Mouse (Mus musculus) retina, embryonic 14.5 days (tissue): ENCODE measurements around the gene Il10ra.
A peak's percentile ranks its signal among the peaks of the same experiment; 100 is the strongest.

Experiments used
- DNase-seq: peaks from one replicate; pipeline ENCODE4 v3.0.0-alpha.2; 2015; ENCODE audit warnings: low spot score

Il10ra gene

DNA sequence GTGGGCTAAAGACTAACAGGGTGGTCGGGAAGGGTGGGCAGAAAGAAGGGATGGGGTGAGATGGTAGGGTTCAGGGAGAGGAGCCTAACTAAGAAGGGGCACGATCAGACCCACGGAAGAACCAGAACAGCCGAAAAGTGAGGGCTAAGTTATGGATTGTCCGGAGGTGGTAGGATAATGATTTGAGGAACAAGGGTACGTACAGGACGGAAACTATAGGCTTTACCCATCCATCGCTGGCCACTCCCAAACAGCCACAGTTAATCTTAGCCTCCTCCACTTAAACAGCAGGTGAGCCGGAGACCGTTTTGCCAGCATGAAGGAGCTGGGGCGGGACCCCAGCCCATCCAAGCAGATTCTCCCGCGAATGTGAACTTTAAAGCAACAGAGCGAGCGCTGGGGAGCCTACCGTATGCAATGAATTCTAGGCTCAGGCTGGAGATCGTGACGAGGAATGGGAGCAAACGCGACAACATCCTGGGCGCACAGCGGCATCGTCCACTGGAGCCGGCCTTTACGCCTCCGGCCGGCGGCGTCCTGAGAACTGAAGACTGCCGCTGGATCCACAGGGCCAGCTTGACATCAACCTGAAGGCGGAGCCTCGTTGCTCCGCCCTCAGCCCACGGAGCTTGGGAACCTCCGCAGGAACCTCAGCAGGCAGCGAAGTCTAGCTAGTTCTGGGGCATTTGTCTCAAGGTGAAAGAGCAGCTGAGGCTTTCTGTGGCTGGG, at the start of gene Il10ra:
Gene Il10ra (minus strand): TSS at position 553 of the 729 bp plus-strand sequence.
- DNase-seq = peak; percentile 66

DNA sequence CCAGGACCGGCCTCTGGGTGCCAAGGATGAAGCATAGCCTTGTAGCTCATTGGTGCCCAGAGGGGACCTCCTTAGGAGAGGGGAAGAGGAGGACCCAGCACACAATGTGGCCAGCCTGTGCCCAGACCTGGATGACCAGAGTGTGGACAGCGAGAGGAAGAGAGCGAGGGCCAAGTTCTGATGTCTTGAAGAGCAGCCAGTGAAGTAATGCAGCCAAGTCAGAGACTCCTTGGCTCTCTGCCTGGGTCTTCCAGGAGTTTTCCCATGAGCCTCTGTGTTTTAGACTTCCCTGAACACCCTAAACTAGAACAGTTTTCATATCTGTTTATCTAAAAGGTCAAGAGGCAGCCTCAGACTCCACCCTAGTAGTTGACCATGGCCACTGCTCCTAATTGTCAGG, 48.7 kb upstream of the Il10ra start:
- no peak for DNase-seq

DNA sequence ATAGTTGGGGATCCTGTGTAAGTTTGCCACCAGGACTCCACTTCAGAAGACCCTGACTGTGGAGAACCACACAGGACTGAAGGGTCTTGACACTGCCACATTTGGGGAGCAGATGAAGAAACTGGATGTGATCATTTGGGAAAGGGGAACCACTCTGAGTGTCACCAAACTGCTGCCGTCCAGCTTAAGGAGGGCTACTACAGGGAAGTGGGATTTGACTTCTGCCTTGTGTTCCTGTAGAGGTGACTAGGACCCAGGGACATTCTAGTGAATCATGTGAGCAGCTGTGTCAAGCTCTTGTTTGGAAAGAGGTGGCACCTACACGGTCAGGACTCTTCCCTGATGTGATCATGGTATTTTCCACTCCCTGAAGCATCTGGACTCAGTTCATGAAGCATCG, 45.0 kb upstream of the Il10ra start:
- DNase-seq = no peak

DNA sequence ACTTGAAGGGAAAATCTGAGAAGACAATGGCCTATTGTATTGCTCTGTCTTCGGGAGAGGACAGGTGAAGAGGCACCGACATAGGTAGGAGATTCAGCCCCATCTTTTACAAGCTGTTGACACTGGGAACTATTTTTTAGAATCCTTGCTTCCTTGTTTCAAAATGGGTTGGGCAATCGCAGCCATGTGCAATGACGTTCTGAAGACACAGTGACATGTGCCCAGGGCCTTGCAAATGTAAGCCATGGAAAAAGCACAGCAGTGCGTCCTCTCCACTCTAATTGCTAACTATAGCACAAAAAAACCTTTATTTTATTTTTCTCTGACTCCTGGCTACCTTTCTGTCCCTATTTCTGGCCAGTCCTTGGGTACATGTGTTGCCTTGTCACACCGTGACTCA, 42.9 kb upstream of the Il10ra start:
- no peak for DNase-seq

DNA sequence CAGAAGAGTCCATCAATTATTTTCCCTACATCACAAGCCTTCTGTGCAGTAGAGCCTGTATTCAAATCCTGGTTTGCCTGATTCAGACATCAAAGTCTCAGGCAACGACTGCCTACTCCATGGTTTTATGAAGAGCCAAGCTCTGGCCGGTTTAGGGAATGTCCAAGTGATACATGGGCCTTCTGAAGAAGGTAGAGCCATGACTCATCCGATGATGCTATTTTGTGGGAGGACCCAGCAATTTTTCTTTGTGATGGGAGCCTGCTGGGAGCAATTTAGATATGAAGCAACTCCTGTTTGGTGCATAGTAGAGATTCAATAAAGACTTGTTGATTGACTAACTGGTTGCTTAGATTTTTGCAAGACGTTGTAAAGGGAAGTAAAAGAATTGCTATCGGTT, 39.6 kb upstream of the Il10ra start:
- no peak for DNase-seq

DNA sequence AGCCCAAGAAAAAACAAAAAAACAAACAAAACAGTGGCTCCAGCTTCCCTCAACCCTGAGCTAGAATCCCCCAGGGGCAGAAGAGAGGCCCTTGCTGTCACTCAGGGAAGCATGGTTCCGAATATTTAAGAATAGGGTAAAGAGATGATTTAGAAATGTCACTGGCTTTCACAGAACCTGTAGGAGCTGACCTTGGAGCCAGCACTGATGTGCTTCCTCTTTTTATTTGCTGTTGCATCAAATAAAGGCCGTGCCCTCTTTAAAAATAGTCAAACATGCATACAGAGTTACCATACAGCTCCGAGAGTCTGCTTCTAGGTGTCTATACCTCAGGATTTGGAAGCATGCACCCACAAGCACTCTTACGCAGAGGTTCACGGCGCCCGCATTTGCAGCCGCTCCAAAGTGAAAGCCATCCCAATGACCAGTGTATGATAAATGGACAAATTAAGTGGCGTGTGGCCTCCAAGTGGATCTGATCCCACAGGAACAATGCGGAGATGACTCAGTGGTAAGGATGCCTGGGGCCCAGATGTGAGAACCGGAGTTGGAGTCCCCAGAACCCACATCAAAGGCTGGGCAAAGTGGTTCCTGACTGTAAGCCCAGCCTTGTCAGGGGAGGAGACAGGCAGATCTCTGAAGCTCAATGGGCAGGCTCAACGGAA, 37.9 kb upstream of the Il10ra start:
- DNase-seq = no peak

DNA sequence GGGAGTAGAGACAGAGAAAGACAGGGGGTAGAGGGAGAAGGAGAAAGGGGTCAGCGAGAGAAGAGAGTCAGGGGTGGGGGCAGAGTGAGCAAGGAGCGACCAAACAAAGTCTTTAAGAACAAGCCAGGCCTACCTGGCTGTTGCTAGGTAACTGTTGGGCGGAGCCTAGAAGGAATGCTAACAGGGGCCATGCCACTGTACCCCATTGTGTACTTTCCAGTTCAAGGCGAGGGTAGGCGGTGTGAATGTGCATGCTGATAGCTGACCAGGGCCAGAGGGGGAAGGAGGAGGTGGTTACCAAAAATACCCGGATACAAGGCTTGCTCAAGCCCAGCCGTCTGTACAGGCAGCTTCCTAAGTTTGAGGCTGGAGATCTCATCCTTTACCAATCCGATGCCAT, 32.8 kb upstream of the Il10ra start:
- DNase-seq = no peak

DNA sequence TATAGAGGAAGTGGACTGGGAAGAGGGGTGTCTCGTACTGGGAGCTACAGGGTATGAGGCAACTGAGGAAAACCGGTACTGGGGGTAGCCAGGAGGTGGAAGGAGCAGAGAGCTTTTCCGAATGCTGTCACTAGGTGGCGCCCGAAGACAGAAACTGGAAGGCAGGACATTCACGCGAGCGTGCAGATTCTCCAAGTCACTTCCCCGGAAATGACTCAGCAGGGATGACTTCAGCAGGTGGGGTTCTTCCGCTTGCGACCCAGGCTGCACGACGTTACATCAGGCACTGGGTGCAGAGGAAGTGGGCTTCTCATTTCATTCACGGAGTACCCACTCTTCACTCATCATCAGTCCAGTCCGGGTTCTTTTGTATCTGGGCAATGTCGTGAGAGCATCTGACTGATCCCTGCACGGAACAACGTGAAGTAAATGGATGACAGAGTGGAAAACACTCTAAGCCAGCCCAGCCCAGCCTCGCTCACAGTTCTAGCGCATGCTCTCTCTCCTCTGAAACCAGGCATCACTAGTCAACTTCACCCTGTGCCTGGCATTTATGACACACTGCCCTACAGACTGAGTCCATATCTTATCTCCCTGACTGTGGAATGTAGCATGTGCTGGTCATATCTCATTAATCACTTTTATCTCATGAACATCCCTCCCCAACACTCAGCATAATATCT, 31.6 kb upstream of the Il10ra start:
- DNase-seq = peak; percentile 97

DNA sequence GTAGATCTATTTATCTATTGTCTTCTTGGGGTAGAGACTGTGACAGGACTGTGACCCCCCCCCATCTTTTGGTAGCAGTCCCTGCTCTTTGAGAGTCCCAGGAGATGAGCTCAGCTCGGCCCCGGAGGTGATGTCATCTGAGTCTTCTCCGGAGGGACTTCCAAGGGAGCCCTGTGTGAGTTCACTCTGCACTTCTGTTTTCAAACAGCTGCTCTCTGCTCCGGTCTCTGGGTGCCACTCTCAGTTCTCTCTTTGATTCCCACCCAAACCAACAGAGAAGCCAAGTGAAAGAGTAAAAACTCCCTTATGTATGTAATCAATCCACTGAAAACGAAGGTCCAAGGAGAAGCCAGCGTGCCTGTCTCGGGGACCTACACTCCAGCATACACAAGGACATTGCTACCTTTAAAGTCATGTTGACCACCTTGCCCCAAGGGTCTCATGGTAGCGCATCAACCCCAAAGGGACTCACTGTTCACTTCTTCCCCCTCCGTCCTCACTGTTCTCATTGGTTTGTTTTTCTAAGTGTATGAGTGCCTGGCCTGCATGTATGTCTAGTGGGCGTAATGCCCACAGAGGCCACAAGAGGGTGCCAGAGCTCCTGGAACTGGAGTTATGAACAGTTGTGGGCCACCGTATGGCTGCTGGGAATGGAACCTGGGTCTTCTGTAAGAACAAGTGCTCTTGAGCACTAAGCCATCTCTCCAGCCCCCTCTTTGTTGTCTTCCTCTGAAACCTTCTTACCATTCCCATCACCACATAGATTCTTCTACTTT, 30.5 kb upstream of the Il10ra start:
- DNase-seq = peak; percentile 68

DNA sequence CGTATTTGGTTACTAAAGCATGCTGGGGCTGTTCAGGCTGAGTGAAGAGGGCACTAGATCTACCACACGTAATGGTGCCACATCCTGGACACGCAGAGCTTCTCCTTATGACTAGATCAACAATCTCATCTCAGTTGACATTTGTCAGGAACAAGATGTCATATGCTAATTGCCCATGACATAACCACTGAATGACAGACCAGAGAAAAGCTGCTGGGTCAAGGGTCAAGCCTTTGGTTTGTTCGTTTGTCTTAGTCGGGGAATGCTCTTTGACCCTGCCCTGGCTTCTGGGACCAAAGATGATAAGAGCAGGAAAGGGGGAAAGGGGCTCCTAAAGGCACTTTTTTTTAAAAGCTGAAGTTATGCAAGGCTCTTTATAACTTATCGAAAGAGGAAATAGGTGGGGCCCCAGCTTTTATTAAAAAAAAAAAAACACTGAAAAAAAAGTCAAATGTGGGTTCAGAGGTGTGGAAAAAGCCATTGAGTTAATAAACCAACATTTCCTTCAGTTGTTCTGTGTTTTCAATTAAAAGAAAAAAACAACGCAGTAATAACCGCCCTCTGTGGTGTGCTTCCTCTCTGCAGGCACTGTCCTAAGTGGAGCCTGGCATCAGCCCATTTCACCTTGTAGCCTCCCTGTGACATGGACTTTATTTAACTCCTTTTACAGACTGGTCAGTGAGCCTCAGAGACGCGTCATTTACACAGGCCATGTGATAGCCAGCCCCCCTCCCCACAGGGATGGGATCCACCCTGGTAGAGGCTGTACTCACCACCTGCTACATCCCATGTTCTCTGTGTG, 25.5 kb upstream of the Il10ra start:
- no peak for DNase-seq

DNA sequence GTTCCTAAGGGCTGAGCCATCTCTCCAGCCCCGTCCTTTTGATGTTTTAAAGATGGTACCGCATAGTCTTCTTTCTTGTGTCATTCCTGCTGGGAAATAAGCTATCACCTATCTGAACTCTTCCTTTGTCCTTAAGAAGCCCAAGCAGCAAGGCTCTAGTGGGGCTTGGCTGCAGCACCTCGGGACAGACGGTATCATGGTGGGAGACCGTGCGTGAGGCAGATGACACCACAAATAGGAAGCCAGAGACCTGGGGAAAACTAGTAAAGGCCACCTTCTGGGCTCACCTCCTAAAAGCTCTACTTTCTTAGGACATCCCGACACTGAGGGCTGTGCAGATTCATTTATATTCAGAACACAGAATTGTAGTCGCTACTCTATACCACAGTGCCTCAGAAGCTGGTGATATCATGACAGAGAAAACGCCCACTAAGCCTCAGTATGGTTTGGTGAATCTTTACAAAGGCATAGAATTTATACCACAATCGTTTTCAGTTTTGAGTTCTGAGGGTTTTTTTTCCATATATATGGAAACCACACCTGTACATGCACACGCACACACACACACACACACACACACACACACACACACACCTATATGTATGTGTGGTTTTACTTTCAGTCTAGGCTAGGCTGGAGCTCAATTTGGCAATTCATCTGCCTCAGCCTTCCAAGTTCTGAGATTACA, 22.7 kb upstream of the Il10ra start:
- DNase-seq = no peak

DNA sequence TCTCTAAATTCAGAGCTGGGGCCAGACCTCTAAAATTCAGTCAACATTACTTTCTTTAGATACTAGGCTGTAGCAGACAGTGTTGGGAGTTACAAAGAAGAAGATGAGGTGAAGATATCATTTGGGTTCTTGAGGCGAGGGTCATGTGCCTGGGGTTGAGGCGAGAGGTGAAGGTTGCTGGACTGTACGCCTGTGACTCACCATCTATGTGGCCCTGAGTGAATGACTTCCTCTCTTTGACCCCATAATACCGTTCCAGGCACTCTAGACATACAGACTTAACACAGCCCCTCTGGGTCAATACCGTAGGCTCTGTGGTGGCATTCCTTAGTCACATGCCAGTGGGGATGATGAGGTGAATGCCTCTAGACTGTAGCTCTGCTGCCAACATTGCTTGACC, 13.5 kb upstream of the Il10ra start:
- DNase-seq = no peak

DNA sequence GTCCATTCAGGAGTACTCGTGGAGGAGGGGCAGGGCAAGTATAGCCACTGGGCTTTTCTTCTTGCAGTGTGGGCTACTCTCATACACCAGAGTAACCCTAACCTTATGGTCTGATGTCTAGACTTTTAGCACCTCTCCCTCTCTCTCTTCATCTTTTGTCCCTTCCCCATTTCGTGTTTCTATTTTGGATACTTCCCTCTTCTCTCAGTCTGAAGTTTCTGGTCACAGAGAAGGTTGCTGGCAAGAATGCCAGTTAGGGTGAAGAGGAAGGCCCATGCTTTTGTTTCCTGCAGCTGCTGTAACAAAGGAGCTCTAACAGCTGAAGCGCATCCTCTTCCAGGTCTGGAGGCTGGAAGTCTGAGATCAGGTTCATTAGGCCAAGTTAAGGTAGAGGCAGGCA, 11.9 kb upstream of the Il10ra start:
- no peak for DNase-seq

DNA sequence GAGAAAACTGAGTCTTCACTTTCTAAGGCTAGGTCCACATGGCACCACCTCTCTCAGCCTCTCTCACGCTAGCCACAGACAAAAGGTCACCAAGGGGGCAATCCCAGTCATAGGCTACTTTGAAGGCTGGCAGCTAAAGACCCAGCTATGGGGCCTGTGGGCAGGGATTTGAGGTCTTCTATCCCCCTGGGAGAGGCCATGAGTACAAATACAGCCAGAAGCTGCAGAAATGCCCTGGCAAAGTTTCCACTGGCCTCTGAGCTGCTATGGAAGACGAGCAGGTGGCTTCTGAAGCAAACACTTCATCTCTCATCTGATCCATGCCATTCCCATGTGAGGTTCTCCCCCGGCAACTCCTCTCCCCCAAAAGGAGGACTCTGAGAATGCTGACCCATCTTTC, 11.1 kb upstream of the Il10ra start:
- no peak for DNase-seq

DNA sequence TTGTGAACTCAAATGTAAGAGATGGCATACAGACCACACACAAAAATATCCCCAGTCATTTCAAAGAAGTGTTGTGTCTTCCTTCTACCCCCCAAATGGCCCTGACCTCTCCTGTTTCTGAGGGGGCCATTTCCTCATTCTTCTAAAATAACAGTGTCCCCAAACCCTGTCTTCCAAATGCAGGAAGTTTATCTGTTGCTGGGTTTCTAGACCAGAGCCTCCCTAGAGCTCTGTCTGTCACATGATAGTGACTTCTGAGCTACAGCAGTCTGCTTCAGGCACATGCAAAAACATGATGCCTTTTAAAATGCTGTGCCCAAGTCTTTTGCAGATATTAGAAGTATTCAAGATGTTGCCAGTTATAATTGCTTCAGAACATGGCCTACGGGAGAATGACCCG, 5.7 kb upstream of the Il10ra start:
- no peak for DNase-seq

DNA sequence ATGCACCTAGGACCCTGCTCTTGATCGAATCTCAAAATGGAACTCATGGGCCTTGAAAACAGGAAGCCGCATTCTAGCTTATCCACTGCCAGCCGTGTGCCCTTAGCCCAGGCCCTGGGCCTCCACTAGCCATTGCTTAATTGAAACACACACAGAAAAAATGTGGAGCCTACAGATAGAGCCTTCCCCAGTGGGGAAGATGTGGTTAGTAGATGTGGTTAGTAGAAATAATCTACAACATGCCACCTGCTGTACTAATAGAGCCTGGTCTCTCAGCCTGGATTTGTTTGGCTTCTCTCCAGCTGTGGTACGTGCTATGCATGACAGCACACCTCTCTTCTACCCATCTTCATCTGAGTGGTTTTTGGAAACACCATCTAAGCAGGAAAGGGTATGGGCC, 5.3 kb upstream of the Il10ra start:
- DNase-seq = no peak

DNA sequence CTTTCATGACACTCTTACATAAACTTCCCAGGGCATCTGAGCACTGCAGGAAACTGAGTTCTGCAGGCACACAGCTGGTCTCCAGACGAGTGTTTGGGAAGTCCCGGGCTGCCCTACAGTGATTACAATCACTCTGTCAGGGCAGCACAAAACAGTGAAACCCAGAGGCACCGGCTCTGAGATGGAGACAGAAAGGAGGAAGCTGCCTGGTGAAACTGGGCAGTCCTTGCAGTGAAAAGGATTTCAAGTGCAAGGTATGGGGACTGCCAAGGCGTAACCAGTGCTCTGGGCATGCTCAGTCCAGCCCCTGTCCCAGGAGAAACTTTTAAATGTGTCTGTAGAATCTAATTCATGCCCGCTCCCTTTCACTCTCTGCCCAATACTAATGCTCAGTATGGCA, 3.3 kb upstream of the Il10ra start:
- no peak for DNase-seq

DNA sequence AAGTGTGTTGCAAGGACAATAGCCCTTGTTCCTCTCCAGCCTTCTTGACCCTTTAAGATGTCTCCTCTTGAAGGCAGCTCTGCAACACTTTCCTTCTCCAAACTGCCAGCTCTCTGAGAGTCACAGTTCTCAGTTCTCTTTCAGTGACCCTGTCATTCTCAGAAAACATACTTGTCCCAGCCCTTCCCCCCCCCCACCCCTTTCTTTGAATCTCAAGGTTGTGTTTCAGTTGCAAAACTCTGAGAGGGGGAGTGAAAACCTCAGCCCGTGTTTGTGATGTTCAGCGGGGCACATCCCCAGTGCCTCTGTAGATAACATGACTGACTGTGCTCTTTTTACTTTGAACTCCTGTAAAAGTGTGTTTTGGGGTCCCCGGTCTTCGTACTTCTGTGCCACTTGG, 870 bp downstream of the Il10ra start:
- DNase-seq = no peak

DNA sequence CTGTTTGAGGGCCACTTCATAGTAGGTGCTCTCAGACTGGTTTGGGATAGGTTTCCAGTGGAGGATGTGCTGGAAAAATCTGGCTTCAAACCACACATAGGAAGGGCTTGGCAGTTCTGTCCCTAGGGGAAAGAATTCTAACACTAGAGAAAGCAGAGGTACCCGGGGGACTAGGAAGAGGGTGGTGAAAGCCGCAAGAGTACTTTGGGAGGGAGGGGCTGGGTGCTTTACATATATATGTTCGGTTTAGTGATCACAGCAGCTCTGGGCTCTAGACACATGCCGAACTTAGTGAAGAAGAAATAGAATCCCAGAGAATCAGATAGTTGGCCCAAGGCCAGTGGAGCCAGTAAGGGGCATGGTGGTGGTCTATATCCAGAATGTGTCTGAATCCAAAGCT, 1.9 kb downstream of the Il10ra start:
- no peak for DNase-seq

DNA sequence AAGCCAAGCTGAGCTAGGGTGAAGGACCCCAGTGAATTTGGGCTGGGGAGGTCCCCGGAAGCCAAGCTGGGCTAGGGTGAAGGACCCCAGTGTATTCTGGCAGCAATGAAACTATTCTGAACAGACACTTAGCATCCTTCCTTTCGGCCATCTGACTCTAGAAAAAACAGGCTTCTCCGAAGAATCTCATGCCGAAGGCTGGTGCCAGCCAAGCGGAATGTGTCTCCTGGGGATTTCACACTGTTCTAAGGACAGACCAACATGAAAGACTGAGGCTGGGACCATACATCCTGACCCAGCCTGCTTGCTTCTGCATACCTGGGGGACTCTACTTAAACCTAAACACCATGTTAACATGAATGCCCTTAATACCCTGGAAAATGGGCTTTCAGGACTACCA, 7.1 kb downstream of the Il10ra start:
- DNase-seq = peak; percentile 30

DNA sequence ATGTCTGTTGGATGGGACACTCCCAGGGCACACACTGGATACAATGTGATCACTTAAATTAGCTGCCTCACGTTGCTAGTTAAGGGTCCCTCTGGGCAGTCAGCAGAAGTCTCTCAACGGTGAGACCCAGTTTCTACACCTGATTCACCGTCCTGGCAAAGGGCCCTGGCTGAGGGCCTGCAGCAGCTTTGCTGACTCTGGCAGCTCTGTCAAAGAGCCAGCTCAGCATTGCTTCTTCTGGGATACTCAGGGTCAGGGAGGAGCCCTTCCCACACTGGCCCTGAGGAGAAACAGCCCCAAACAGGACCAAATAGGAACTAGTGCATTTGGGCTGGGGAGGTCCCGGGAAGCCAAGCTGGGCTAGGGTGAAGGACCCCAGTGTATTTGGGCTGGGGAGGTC, 7.5 kb downstream of the Il10ra start:
- DNase-seq = no peak
